Mouse (Mus musculus): ENCODE data around the gene 4930544D05Rik.
"Not testable (repeated sequence)": the region's sequence is repeated elsewhere in the genome, so short reads cannot be mapped to it uniquely, and the experiment has no call there.

The 4930544D05Rik gene

GRCm38 (mm10) chr11:70615516-70616093 lies at the start of gene 4930544D05Rik:
4930544D05Rik (plus strand) TSS chr11:70615848.
- DNase-seq, result no peak

DNA sequence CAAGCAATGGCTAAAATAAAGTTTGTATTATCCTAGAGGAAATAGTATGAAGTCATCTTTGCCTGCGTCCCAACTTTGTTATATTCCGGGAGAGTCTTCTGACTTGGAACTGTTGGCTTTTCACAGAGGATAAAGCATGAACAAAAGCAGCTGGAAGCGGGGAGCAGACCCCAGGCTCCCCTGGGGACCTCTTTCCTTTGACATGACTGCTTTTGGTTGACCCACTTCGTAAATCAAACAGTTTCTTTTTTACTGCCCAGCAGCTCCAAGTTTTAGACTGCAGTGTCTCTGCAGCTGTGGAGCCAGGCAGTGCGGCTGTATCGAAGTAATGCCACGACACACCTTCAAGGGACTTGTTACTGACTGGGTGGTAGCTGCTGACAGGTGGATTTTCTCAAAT lies 49.1 kb upstream of the 4930544D05Rik start:
- DNase-seq, result no peak

GRCm38 (mm10) chr11:70570614-70571013 lies 45.0 kb upstream of the 4930544D05Rik start:
- DNase-seq, result not testable (repeated sequence)

- no peak for DNase-seq
These were observed 44.0 kb upstream of the 4930544D05Rik start for GRCm38 (mm10) chr11:70571641-70572040.

GRCm38 (mm10) chr11:70572348-70572902 lies 43.2 kb upstream of the 4930544D05Rik start:
- no peak for DNase-seq

GRCm38 (mm10) chr11:70573872-70574271 lies 41.8 kb upstream of the 4930544D05Rik start:
- no peak for DNase-seq

- peak; percentile 43 for DNase-seq
These were observed 38.4 kb upstream of the 4930544D05Rik start for GRCm38 (mm10) chr11:70577201-70577600.

- no peak for DNase-seq
These were observed 36.7 kb upstream of the 4930544D05Rik start for GRCm38 (mm10) chr11:70578962-70579361.

DNA sequence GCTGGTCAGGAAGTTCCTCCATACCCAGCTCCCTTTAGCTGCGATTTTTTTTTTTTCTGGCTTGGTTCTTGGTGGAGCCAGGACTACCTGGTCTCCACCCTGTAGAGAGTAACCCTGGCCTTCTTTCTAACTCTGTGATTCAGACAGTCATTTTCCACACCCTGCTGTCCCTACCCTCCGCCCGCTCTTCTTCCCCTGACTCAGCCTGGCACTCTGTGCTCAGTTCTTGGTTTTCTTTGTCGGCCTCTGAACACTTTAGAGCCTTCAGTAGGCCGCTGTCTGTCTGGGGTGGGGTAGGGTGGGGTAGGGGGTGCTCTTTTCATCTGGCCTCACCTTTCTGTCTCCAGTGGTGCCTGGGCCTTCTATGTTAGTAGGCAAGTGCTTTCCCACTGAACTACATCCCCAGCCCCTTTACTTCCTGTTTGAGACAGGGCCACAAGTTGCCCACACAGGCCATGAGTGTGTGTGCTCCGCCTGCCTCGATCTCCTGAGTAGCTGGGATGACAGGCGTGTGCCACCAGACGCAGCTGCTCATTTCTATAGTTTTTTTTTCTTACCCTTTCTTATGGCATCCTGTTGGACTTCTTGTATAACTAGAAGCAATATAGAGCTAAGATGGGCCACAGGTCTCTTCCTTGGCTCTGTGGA lies 35.8 kb upstream of the 4930544D05Rik start:
- DNase-seq, result no peak

GRCm38 (mm10) chr11:70580358-70580720 lies 35.3 kb upstream of the 4930544D05Rik start:
- DNase-seq, result peak; percentile 32

DNA sequence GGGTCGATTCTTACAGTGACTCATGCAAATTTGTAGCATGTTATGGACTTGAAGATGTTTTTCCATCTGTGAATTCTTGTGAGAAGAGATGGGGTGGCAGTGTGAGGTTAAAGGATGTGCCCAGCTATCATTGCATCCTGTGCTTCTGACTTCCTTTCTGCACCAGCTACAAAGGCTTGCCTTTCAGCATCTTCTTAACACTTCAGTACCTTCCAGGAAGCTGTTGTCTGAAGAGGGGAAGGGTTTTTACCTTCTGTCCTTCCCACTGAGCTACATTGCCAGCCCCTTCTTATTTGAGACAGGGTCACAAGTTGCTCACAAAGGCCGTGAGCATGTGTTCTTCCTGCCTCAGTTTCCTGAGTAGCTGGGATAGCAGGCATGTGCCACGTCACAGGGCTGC lies 34.7 kb upstream of the 4930544D05Rik start:
- no peak for DNase-seq

DNA sequence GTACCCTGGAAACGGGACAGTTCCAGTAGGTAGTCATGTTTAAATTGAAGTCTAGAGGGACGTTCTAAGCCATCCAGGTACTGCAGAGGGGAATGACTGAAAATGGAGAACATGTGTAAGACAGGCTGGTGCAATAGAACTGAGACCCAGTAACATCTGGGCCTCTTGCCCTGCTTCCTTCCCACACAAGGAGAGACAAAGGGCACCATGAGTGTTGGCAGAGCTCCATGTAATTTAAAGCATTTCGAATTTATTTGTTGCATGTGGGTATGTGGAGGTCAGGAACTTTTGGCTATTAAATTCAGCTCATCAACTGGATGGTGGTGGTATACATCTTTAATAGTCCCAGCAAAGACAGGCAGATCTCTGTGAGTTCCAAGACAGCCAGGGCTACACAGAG lies 33.5 kb upstream of the 4930544D05Rik start:
- DNase-seq, result peak; percentile 35

DNA sequence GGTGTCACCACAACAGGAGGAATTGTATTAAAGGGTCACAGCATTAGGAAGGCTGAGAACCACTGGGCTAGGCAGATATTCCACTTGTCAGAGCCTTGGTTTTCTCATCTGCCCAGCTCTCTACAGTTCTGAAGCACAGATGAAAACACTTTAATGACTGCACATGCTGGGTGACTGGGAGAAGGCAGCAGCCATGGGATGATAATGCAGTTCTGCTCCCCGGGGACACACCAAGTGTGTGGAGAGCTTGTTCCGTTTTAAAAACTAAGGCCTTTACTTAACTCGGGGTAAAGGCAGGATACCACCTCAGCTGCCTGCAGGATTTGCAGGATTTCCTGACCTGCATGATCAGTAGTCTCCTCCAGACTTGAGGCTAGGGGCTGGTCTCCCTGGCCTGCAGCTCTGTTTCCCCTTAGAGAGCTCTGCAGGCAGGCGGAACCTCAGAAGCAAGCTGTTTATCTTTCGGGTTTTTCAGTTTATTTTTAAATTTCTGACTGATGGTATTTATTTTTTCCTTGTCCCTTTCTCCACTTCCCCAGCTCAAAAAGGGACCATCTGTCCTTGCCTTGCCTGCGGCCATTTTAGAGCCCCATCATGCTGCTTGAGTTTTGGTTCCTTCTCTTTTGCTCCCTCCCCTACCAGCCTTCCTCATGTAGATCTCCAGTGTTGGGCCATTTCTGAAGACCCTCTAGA lies 32.5 kb upstream of the 4930544D05Rik start:
- DNase-seq, result no peak

DNA sequence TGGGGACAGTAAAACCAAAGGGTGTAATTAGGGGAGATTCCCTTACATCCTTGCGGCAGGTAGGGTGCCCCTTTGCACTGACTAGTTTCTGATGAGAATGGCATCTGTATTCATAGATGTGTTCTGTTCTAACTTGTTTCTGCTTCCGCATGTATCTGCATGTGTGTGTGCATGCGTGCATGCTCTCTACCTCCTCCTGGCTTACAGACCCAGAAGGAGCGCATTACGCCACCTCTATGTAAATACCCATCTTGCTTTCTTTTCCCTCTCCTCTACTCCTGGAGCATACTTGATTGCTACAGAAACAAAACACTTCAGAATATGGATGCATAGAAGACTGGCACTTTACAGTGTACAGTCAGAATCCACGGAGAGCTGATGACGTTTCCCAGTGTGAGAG lies 31.9 kb upstream of the 4930544D05Rik start:
- no peak for DNase-seq

DNA sequence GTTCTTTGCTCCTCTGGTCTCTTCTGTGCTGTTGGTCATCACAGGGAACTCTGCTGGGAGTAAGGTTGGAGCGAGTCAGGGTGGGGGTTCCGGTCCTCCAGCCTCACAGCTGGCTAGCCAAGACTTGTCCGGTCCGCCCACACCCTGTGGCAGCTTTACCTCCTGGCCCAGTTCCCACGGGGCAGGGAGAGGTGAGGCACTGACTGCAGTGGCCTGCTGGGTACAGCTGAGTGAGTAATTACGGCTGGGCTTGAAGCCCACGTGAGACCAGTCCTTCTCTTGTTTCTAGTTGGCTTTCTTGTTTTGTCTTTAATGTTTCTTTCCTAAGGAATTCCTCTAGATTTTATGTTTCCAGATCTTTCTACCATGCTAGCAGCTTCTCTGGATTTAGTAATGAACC lies 30.2 kb upstream of the 4930544D05Rik start:
- DNase-seq, result peak; percentile 78

DNA sequence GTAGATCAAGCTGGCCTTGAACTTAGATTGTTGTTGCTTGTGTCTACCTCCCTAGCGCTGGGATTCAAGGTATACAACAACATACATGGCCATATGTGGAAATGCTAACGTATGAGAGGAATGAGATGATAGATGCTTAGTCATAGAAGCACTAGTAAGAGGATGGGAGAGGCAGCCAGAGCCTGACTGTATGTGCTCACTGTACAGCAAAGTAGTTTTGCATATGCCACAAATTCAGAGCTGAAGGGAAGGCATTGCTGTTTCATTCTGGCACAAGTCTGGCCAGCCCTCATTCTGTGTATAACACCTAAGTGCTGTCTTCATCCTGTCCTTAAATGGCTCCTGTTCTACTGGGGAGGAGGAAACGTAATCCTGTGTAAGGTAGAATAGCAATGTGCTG lies 29.4 kb upstream of the 4930544D05Rik start:
- DNase-seq, result no peak

- no peak for DNase-seq
These were observed 28.7 kb upstream of the 4930544D05Rik start for GRCm38 (mm10) chr11:70586954-70587353.

DNA sequence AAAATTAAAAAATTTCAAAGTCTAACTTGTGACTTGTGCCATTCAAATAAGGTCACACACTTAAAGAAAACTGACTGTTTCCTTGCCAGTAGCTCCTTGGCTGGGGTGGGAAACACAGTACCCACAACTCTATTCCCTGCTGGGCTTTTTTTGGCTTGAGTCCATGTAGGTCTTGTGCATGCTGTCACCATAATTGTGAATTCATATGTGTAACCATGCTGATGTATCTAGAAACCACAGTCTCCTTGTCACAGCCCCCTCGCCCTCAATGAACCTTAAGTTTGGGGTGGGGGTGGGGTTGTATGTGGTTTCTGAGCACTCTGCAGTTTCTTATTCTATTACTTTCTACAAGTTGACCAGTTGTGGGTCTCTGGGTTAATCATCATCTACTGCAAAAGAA lies 23.9 kb upstream of the 4930544D05Rik start:
- no peak for DNase-seq

- peak; percentile 66 for DNase-seq
These were observed 21.2 kb upstream of the 4930544D05Rik start for GRCm38 (mm10) chr11:70594253-70594989.

DNA sequence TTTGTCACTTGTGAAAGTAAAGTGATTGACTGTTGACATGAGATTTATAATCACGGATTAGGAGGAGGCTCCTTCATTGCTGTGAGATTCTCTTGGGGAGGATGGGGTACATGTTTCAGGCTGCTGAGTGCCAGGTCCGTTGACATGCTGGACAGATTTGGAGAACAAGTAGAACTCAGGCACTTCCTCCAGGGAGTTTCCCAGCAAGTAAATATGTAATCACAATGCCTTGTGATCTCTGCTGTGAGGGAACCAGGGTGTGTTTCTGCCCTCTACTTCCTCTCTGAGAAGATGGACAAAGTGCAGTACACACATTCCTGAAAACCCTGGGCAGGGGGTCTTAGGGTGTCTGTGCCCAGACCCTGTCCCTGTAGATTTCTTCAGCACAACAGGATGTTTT lies 20.0 kb upstream of the 4930544D05Rik start:
- peak; percentile 63 for DNase-seq

- DNase-seq, result no peak
These were observed 19.6 kb upstream of the 4930544D05Rik start for GRCm38 (mm10) chr11:70596094-70596493.

GRCm38 (mm10) chr11:70597301-70597700 lies 18.3 kb upstream of the 4930544D05Rik start:
- DNase-seq, result no peak

DNA sequence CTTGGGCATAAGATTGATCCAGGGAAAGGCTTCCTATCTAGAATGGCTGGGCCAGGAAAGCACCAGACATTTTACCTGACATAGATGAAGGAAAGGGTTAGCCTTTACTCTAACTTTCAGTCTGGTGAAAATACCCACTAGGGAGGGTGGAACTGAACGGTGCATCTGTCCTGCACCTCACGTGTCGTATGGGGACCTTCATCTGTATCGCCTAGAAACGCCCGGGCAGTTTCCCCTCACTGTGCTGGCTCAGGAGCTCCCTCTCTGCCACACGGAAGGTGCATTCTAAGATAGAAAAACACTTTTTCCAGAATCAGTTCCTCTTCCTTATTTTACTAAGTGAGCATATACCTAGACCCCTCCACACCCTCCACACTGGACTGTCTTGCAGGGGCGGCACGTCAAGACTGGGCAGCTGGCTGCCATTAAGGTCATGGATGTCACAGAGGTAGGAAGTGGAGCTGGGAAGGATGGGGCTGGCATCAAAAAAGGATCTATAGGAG lies 17.1 kb upstream of the 4930544D05Rik start:
- no peak for DNase-seq
